Mouse (Mus musculus): Measurements from ENCODE around the gene Rph3a. TPM values are rescaled to one million over a fixed set of nuclear protein-coding genes. Genes with fewer than 3 reads are reported as not detected.
"Not testable (repeated sequence)": the region's sequence is repeated elsewhere in the genome, so short reads cannot be mapped to it uniquely, and the experiment has no call there.

Rph3a gene
- total RNA-seq, 2 experiments from 2014 or later: not detected

- intact Hi-C loops (cut with DNase I): no loop called here
- no peak for DNase-seq
These were observed 33.8 kb downstream of the Rph3a start for GRCm38 (mm10) chr5:120976138-120976537.

DNA sequence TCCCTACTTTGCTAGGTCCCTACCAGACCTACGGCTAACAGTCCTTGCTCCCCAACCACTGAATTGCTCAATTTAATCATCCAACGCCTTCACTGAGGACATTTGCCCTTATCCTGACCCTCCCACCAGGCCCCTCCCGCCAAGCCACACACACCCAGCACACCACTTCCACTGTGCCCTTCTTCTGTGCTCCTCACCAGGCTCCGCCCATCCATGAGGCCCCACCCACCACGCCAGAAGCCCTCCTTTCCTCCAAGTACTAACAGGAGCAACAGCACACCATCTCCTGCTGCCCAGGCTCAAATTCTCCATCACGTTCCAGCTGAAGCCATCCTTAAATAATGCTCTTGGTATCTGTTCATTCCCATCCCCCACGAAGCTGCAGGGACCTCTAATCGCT is 35.4 kb downstream of the Rph3a start:
- DNase-seq: no peak
- intact Hi-C loops (cut with DNase I): no loop called here

GRCm38 (mm10) chr5:120972278-120972677 is 37.6 kb downstream of the Rph3a start:
- intact Hi-C loops (cut with DNase I): no loop called here
- no peak for DNase-seq

- DNase-seq: no peak
- intact Hi-C loops (cut with DNase I): no loop called here
These were observed 38.6 kb downstream of the Rph3a start for GRCm38 (mm10) chr5:120971326-120971725.

DNA sequence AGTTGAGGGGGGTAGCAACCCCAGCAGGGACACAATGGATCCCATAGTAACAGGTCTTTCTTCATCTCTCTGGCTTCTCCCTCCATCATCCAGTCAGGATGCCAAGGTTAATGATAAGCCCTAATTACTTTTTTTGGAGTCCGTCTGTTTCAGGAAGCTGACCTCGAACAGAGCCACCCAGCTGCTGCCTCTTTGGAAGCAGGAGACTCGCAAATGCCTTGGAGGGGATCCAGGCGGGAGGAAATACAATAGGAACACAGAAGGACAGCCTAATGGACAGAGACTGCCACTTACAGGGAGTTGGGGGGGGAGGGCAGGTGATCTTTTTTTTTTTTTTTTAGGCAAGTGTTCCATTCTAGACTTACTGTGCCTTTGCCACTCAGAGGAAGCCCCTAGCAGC is 40.2 kb downstream of the Rph3a start:
- intact Hi-C loops (cut with DNase I): no loop called here
- DNase-seq: peak in 1 of 2 experiments; percentile 11

- no peak for DNase-seq
- intact Hi-C loops (cut with DNase I): no loop called here
These were observed 41.1 kb downstream of the Rph3a start for GRCm38 (mm10) chr5:120968799-120969198.

DNA sequence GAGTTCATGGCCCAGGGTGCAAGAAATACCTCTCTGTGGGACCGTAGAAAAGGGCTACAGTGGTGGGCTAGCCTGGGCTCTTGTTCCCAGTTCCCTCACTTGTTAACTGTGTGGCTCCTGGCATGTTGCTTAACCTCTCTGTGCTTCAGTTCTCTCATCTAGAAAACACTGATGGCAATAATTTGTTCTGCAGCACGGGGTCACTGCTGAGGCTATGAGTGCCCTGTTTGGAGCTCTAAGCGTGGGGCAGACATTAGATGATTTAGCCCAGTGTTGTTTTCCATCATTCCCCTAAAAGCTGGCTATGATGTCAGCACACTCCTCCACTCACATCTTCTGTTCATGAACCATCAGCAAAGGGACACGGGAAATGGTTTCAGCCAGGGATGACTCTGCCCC is 41.8 kb downstream of the Rph3a start:
- intact Hi-C loops (cut with DNase I): no loop called here
- no peak for DNase-seq

DNA sequence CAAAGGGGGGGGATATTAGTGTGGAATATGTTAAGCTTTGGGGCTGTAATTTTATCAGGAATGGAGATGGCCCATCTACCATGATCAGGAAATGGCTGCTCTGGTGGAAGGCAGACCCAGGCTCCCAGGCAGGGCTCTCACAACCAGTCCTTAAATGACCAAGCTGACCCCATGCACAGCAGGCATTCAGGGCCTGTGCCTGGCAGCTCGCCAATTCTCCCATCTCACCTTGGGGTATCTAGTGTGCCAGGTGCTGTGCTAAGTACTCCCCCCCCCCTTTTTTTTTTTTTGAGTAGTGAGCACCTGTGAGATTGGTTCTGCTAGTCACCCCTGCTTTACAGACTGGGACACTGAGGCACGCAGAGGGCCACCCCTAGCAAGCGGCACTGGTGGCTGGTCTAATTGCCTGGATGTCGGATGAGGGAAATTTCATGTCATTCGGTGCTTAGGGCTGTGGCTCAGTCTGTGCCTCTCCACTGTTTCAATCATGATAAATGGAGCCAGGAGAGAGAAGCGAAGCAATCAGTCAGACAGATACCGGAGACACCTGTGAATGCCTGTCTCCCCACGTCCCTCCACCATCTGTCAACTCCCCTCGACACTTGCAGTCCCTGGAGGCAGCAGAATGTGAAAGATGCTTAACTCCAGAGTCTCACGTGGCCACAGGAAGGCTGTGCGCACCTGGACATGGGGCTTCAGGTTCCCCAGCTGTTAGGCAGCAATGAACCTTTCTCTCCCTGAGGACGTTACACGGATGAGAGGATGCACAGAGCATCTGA is 42.3 kb downstream of the Rph3a start:
- intact Hi-C loops (cut with DNase I): no loop called here
- no peak for DNase-seq

DNA sequence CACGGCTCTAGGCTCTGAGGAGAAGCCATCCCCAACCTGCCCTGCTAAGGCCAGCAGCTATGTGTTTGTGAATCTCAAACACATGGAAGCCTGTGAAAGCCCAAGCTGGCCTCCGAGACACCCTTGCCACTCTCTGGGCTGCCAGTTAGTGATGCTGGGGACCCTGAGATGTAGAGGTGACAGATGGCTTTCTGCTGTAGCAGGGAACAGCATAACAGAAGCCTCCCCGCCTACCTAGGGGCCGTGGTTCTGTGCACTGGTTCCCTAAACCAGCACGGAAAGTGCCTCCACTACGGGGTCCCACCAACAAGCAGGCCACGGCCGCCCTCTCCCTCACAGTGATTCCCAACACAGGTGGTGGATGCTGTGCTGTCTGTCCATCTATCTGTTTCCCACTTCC is 43.0 kb downstream of the Rph3a start:
- DNase-seq: no peak
- intact Hi-C loops (cut with DNase I): no loop called here

DNA sequence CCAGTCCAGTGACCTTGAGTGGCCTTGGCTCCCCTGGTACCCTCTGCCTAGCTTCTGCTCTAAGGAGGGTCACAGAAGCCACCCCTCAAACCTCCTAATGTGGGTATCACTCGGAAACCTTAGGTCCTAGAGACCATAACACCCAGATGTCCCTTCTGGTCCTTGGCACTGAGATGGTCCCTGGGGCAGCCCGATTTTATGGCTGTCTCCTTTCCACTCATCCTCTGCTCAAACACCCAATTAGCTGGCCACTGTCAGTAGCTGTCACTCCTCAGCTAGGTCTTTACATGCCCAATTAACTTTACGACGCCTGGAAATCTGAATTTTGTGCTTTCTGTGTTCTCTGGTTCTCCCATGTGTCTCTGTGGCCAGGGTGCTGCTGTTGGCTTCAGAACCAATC is 43.7 kb downstream of the Rph3a start:
- no peak for DNase-seq
- intact Hi-C loops (cut with DNase I): no loop called here

DNA sequence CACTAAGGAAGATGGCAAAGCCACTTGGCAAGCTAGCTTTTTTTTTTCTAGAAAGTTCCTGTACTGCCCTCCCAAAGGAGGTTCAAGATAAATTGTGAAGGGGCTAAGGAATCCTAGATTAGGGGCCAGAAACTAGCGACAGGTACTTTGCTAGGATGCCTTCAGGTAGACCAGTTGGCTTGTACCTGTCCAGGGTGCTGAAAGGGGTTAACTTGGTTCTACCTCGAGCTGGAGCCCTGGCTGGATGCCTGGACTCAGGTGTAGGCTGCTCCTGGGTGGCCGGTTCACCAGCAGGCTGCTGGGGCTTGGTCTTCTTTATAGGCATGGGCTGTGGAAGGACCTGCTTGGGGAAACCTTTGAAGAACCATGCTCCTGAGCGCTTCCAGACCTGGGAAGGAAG is 48.9 kb downstream of the Rph3a start:
- intact Hi-C loops (cut with DNase I): no loop called here
- no peak for DNase-seq

DNA sequence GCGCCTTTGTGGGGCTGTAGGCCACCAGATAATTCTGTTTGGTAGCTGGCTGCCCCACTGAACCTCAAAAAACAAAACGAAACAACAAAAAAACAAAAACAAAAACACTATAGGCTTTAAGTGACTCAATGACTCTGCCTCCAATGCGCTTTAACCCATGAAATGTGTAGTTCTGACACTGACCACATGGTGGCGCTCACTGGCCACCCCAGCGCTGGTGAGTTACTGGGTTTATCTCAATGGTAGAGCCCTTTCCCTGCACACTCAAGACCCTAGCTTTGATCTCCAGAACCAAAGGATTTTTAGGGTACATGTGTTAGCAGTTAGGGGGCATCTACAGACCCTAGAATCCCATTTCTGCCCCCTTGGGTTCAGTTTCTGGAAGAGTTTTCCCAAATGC is 55.9 kb downstream of the Rph3a start:
- no peak for DNase-seq
- intact Hi-C loops (cut with DNase I): loop anchor here (10.0 kb wide), 3 partner anchors 171 to 311 kb away; no protein-coding TSS in a partner anchor

- intact Hi-C loops (cut with DNase I): loop anchor here (10.0 kb wide), 3 partner anchors 172 to 312 kb away; no protein-coding TSS in a partner anchor
- DNase-seq: peak in 1 of 2 experiments; percentile 2
These were observed 57.6 kb downstream of the Rph3a start for GRCm38 (mm10) chr5:120952242-120952770.

DNA sequence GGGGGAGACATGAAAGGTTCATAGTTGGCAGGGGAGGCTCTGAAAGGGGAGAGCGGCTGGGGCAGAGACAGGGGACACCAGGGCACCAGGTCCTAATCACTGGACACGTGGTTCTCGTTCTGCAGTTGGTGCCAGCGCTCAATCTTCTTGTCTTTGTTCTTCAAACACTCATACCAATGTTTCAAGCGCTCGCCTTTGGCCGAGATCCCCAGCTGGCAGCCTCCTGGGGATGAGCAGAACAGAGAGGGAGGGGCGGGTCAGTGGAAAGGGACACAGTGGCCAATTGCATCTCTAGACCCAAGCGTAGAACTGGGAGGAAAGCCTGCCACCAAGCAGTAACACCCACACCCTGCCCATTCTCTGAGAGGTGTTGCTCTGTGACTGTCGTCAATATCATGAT is 67.8 kb downstream of the Rph3a start:
- no peak for DNase-seq
- intact Hi-C loops (cut with DNase I): no loop called here

DNA sequence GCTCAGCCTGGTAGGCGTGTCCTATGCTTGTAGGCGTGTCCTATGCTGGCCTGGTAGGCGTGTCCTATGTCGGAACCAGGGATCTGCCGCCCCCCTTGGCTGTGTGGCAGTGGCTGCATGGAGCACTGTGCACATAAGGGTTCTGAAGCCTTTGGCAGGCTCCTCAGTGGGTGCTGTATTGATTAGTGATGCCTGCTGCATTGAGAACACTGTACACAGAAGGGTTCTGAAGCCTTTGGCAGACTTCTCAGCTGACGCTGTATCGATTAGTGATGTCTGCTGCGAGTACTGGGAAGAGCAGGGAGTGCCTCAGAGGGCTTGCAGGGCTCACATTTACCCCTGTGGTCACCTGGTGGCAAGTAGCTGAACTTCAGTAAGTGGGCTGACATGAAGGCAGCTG is 71.3 kb downstream of the Rph3a start:
- no peak for DNase-seq
- intact Hi-C loops (cut with DNase I): no loop called here

GRCm38 (mm10) chr5:120937841-120938240 is 72.1 kb downstream of the Rph3a start:
- DNase-seq: no peak
- intact Hi-C loops (cut with DNase I): no loop called here

DNA sequence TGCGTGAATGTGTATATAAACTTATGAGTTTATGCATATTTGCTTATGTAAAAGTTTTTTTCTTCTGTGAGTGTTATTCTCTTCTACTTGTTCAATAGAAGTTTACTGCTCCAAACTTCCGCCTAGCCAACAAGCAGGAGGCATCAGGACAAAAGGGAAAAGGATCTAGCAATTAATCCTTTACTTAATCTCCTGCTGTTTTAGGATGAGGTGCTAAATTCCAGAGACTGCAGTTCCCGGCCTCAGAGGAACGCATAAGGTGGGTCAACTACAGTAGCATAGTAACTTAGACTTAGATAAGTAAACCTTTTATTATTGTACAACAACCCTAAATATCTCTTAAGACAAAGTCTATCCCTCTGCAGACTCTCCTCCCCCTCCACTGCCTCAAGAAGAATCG is 75.9 kb downstream of the Rph3a start:
- DNase-seq: no peak
- intact Hi-C loops (cut with DNase I): loop anchor here (1.0 kb wide), 1 partner anchor 119 kb away; no protein-coding TSS in a partner anchor

GRCm38 (mm10) chr5:120927036-120927435 is 82.9 kb downstream of the Rph3a start:
- intact Hi-C loops (cut with DNase I): no loop called here
- DNase-seq: no peak

- intact Hi-C loops (cut with DNase I); DNase-seq: not testable (repeated sequence)
These were observed 83.6 kb downstream of the Rph3a start for GRCm38 (mm10) chr5:120926311-120926710.

DNA sequence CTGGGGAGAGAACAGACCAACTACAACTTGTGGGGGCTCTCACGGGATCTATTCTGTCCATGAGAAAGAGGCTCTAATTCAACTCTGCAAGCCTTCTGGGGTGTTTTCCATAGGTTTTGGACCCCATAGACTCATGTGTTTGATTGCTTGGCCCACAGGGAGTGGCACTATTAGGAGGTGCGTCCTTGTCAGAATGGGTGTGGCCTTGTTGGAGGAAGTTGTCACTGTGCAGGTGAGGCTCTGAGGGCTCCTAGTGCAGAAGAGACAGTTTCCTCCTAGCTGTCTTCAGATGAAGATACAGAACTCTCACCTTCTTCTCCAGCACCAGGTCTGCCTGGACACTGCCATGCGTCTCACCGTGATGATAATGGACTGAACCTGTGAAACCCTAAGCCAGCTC is 85.4 kb downstream of the Rph3a start:
- DNase-seq: not testable (repeated sequence)
- intact Hi-C loops (cut with DNase I): loop anchor here (5.0 kb wide), 1 partner anchor 92 kb away; no protein-coding TSS in a partner anchor

GRCm38 (mm10) chr5:120923969-120924368 is 85.9 kb downstream of the Rph3a start:
- no peak for DNase-seq
- intact Hi-C loops (cut with DNase I): loop anchor here (5.0 kb wide), 1 partner anchor 92 kb away; no protein-coding TSS in a partner anchor

- DNase-seq: no peak
- intact Hi-C loops (cut with DNase I): loop anchor here (5.0 kb wide), 1 partner anchor 88 kb away; no protein-coding TSS in a partner anchor
These were observed 89.6 kb downstream of the Rph3a start for GRCm38 (mm10) chr5:120920296-120920695.
